Mouse (Mus musculus) CH12.LX (cell line): ENCODE measurements around the gene Rabgap1l.

Experiments used
- CTCF ChIP-seq, 2 experiments: IDR thresholded peaks in 1 of 2; conservative IDR thresholded peaks in 1 of 2; 2 replicates each; pipeline ENCODE4 v1.5.1; 2011 to 2012; ENCODE audit warnings: low read depth in 2 of 2, low read length in 2 of 2, improper control_type of control experiment in 1 of 2, inconsistent platforms in 1 of 2, mild to moderate bottlenecking in 1 of 2, moderate library complexity in 1 of 2
- MEF2A ChIP-seq: IDR thresholded peaks from 2 replicates; pipeline ENCODE4 v1.6.1; 2014; ENCODE audit warnings: low read depth, mild to moderate bottlenecking, inconsistent platforms, low read length, improper control_type of control experiment, borderline replicate concordance
- NRF1 ChIP-seq: IDR thresholded peaks from 2 replicates; pipeline ENCODE4 v1.6.1; 2014; ENCODE audit warnings: low read depth, mild to moderate bottlenecking, inconsistent platforms, low read length, improper control_type of control experiment, moderate library complexity
- USF2 ChIP-seq: conservative IDR thresholded peaks from 2 replicates; pipeline ENCODE4 v1.6.1; 2011; ENCODE audit warnings: low read depth, low read length, improper control_type of control experiment
- ZC3H11A ChIP-seq: IDR thresholded peaks from 2 replicates; pipeline ENCODE4 v1.6.1; 2012; ENCODE audit warnings: low read depth, mild to moderate bottlenecking, inconsistent platforms, low read length, improper control_type of control experiment

- TF ChIP-seq CTCF (conservative IDR thresholded peaks at IDR 0.05 in 1 of 2, IDR thresholded peaks at IDR 0.05 in 1 of 2; ENCODE audit: low read depth in 2 of 2, low read length in 2 of 2): no peak
- TF ChIP-seq MEF2A: no peak
- no peak for TF ChIP-seq USF2
- TF ChIP-seq ZC3H11A: no peak
- no peak for TF ChIP-seq NRF1
These were observed 452.4 kb downstream of the Rabgap1l start for GRCm38 (mm10) chr1:160340653-160341052.
